Mouse (Mus musculus) liver, embryonic 14.5 days (tissue): ENCODE measurements around the gene Trim25.

ENCODE experiments used
- CTCF ChIP-seq: IDR thresholded peaks from 2 replicates; pipeline ENCODE4 v1.5.1; 2016; ENCODE audit warnings: antibody characterized with exemption, low read depth, control low read depth
- EP300 ChIP-seq: IDR thresholded peaks from 2 replicates; pipeline ENCODE4 v1.6.1; 2016; ENCODE audit warnings: antibody characterized with exemption, low read depth

DNA sequence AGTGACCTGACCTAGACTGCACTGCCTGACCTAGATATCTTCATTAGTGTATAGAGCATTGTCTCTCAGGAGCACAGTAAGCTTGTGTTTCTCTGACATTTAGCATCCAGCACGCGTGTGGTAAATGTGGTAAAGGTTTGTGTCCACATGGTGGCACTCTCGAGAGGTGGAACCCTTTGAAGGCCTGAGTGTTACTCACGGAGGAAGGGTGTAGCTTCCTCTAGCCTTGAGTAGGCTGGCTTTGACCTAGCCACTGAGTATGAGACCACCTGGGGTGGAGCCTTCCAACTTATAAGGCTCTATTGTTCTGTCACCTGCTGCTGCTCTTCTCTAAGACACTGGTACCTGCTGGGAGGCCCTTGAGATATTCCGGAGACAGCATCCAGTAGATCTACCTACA lies 5.6 kb upstream of the Trim25 start:
- peak; percentile 85 for TF ChIP-seq CTCF
- no peak for TF ChIP-seq EP300
